Mouse (Mus musculus): ENCODE measurements around the gene Pdcd1lg2. TPM values are rescaled to one million over a fixed set of nuclear protein-coding genes. Genes with fewer than 3 reads are reported as not detected.

The Pdcd1lg2 gene
- polyA plus RNA-seq, 1 experiment from 2014 or later: not detected

DNA sequence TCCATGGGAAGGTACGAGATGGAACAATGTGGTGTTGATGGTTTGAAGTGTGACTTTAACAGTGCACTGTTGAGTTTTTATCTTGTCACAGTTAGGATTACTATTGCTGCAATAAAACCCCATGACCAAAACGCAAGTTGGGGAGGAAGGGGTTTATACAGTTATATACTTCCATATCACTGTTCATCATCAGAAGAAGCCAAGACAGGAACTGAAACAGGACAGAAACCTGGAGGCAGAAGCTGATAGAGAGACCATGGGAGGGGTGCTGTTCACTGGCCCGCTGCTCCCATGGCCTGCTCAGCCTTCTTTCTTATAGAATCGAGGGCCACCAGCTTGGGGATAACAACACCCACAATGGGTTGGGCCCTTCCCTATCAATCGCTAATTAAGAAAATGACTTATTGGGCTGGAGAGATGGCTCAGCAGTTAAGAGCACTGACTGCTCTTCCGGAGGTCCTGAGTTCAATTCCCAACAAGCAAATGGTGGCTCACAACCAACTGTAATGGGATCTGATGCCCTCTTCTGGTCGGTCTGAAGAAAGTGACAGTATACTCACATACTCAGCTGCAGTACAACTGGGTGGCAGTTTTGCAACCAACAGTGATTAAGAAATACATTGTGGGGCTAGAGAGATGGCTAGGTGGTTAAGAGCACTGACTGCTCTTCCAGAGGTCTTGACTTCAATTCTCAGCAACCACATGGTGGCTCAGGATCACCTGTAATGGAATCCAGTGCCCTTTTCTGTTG lies 53.1 kb downstream of the Pdcd1lg2 start:
- Histone ChIP-seq H3K4me2 (ENCODE audit: low read depth, low read length) (no peak overlapping the region), H3K4me1 (ENCODE audit: control insufficient read depth, insufficient read depth, low read length) (no peaks in the 10 kb centered on the region), H3K36me3 (ENCODE audit: control insufficient read depth, insufficient read depth, low read length) (no peaks in the 10 kb centered on the region), H3K9me3 (ENCODE audit: control insufficient read depth, low read length) (no peaks in the 10 kb centered on the region), H3K4me3 (ENCODE audit: low read depth, low read length) (no peak overlapping the region), H3K9ac (replicated peaks; ENCODE audit: low read depth, low read length) (no peak overlapping the region), H3K27me3 (ENCODE audit: control insufficient read depth, insufficient read depth, low read length) (no peaks in the 10 kb centered on the region), H3K27ac (ENCODE audit: low read depth, low read length) (no peak overlapping the region)
- ATAC-seq (ENCODE audit: low read depth): no peak
- 89% methylated on average over 7 of the region's 7 CpGs for WGBS

DNA sequence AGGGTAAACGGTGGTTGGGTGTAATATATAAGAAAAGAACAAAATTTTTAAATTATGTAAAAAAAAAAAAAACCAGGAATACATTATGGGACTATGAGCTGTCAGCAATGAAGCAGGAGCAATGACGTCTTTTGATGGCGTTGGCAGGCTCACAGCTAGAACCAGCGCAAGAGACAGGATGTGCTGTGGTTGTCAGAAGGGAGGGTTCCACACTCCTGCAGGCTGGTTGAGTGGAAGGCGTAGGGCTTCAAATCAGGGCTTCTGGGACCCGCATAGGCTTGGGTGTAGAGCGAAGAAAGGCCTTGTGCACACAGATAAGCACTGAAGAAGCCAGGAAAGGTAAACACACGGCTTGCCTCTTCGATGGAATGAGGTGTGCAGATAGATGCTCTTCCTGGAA lies 56.1 kb downstream of the Pdcd1lg2 start:
- WGBS: 93% methylated on average over 9 of the region's 9 CpGs
- Histone ChIP-seq H3K9me3 (ENCODE audit: control insufficient read depth, low read length) (no peaks in the 10 kb centered on the region), H3K36me3 (ENCODE audit: control insufficient read depth, insufficient read depth, low read length) (no peaks in the 10 kb centered on the region), H3K4me2 (ENCODE audit: low read depth, low read length) (no peak overlapping the region), H3K4me3 (ENCODE audit: low read depth, low read length) (no peak overlapping the region), H3K27me3 (ENCODE audit: control insufficient read depth, insufficient read depth, low read length) (no peaks in the 10 kb centered on the region), H3K4me1 (ENCODE audit: control insufficient read depth, insufficient read depth, low read length) (0 out of 2 replicates have a peak, but pooled peaks cover 3% of the 10 kb centered on the region), H3K9ac (replicated peaks; ENCODE audit: low read depth, low read length) (no peak overlapping the region), H3K27ac (ENCODE audit: low read depth, low read length) (no peak overlapping the region)
- no peak for ATAC-seq (ENCODE audit: low read depth)

DNA sequence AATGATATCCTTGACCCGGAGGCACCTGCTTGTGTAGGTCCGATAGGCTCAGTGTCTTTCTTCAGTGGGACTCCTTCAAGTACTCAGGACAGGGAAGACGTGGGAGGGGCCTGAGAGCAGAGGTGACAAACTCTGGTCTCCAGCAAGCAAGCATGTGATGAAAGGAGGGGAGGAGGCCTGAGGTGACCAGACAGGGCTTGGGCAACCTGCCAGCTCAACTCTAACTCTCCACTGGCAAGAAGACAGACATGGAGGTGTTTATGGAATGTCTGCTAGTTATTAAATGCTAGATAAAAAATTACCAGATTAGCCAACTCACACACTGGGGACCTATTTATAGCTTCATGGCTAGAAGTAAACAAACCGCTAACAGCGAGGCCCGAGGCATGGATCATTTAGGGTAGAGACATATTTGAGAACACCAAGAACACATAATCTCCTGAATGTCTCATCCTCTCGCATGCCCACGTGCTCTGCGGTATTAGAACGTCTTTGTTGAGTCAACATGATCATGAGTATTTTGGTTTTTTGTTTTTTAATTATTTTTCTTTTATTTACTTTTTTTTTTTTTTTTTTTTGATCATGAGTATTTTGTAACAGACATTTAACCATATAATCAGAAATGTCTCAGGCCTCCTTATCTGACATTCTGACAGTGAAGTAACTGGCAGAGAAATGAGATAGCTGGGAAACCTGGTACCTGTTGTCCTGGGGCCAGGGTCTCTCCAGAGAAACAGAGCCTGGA lies 58.4 kb downstream of the Pdcd1lg2 start:
- ATAC-seq (ENCODE audit: low read depth): no peak
- Histone ChIP-seq H3K27me3 (ENCODE audit: control insufficient read depth, insufficient read depth, low read length) (no peaks in the 10 kb centered on the region), H3K9ac (replicated peaks; ENCODE audit: low read depth, low read length) (no peak overlapping the region), H3K4me3 (ENCODE audit: low read depth, low read length) (no peak overlapping the region), H3K9me3 (ENCODE audit: control insufficient read depth, low read length) (no peaks in the 10 kb centered on the region), H3K36me3 (ENCODE audit: control insufficient read depth, insufficient read depth, low read length) (no peaks in the 10 kb centered on the region), H3K4me2 (ENCODE audit: low read depth, low read length) (no peak overlapping the region), H3K27ac (ENCODE audit: low read depth, low read length) (no peak overlapping the region), H3K4me1 (ENCODE audit: control insufficient read depth, insufficient read depth, low read length) (0 out of 2 replicates have a peak, but pooled peaks cover 3% of the 10 kb centered on the region)
- WGBS: 91% methylated on average over 10 of the region's 10 CpGs

DNA sequence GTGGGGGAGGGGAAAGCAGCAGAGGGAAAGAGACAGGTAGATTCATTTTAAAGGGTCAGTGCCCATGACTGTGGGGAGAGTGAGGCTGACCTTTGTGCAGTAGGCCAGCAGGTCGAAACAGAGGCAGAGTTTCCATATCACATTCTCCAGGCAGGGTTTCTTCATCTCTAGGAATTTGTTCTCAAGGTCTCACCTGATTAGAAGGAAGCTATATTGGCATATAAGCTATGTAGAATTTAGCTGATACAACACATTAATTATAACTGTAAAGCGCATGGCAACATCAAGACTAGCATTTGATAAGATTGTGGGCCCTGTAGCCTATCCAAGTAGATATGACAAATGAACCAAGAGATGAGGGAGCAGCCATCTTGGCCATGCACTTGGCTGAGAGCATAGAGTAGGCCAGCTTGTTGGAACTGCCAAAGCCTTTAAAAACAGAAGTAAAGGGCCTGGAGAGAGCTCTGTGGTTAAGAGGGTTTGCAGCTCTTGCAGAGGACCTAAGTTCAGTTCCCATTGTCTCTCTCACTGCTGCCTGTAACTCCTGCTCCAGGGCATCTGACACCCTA lies 59.1 kb downstream of the Pdcd1lg2 start:
- 94% methylated on average over 2 of the region's 2 CpGs for WGBS
- Histone ChIP-seq H3K27ac (ENCODE audit: low read depth, low read length) (no peak overlapping the region), H3K4me3 (ENCODE audit: low read depth, low read length) (no peak overlapping the region), H3K9me3 (ENCODE audit: control insufficient read depth, low read length) (no peaks in the 10 kb centered on the region), H3K9ac (replicated peaks; ENCODE audit: low read depth, low read length) (no peak overlapping the region), H3K36me3 (ENCODE audit: control insufficient read depth, insufficient read depth, low read length) (no peaks in the 10 kb centered on the region), H3K4me1 (ENCODE audit: control insufficient read depth, insufficient read depth, low read length) (0 out of 2 replicates have a peak, but pooled peaks cover 3% of the 10 kb centered on the region), H3K27me3 (ENCODE audit: control insufficient read depth, insufficient read depth, low read length) (no peaks in the 10 kb centered on the region), H3K4me2 (ENCODE audit: low read depth, low read length) (no peak overlapping the region)
- ATAC-seq (ENCODE audit: low read depth): no peak

DNA sequence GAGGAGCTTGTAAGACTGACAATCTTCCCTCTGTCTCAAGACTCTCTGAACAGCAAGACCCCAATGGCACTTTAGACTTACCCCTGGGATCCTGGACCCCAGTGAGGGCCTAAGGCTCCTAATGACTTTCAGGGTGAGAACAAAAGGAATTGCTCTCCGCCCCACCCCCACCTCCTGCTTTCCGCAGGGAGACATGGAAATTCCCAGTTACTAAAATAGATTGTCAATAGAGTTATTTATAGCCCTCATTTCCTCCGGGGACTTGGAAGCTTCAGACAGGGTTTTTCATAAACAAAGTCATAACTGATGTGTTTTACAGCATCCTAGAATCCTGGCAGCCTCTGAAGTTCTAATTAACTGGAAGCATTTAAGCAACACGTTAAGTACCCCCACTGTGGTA lies 59.9 kb downstream of the Pdcd1lg2 start:
- Histone ChIP-seq H3K4me1 (ENCODE audit: control insufficient read depth, insufficient read depth, low read length) (0 out of 2 replicates have a peak, but pooled peaks cover 3% of the 10 kb centered on the region), H3K27me3 (ENCODE audit: control insufficient read depth, insufficient read depth, low read length) (no peaks in the 10 kb centered on the region), H3K4me3 (ENCODE audit: low read depth, low read length) (no peak overlapping the region), H3K27ac (ENCODE audit: low read depth, low read length) (no peak overlapping the region), H3K4me2 (ENCODE audit: low read depth, low read length) (no peak overlapping the region), H3K9me3 (ENCODE audit: control insufficient read depth, low read length) (no peaks in the 10 kb centered on the region), H3K36me3 (ENCODE audit: control insufficient read depth, insufficient read depth, low read length) (no peaks in the 10 kb centered on the region), H3K9ac (replicated peaks; ENCODE audit: low read depth, low read length) (no peak overlapping the region)
- no peak for ATAC-seq (ENCODE audit: low read depth)
- 6% methylated on average over 4 of the region's 4 CpGs for WGBS

DNA sequence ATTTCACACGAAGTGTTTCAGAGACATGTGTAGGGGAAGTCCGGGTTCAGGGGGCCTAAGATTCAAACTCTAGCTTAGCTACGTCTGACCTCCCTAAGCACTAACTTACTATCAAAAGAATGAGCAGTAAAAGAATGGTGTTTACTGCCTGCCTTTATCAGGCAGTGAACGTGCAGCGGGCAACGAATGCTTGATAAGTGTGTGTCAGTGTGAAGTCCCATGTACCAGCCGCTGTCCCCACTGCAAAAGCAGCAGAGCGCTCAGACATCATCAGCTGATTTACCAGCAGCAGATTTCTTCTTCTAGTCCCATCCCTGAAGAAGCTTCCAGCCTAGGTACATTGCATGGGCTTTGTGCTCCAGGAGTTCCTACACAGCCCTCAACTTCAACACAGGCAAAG lies 61.7 kb downstream of the Pdcd1lg2 start:
- Histone ChIP-seq H3K27ac (ENCODE audit: low read depth, low read length) (no peak overlapping the region), H3K36me3 (ENCODE audit: control insufficient read depth, insufficient read depth, low read length) (no peaks in the 10 kb centered on the region), H3K4me1 (ENCODE audit: control insufficient read depth, insufficient read depth, low read length) (0 out of 2 replicates have a peak, but pooled peaks cover 3% of the 10 kb centered on the region), H3K9ac (replicated peaks; ENCODE audit: low read depth, low read length) (no peak overlapping the region), H3K9me3 (ENCODE audit: control insufficient read depth, low read length) (no peaks in the 10 kb centered on the region), H3K27me3 (ENCODE audit: control insufficient read depth, insufficient read depth, low read length) (no peaks in the 10 kb centered on the region), H3K4me3 (ENCODE audit: low read depth, low read length) (no peak overlapping the region), H3K4me2 (ENCODE audit: low read depth, low read length) (no peak overlapping the region)
- 73% methylated on average over 8 of the region's 8 CpGs for WGBS
- ATAC-seq (ENCODE audit: low read depth): no peak

DNA sequence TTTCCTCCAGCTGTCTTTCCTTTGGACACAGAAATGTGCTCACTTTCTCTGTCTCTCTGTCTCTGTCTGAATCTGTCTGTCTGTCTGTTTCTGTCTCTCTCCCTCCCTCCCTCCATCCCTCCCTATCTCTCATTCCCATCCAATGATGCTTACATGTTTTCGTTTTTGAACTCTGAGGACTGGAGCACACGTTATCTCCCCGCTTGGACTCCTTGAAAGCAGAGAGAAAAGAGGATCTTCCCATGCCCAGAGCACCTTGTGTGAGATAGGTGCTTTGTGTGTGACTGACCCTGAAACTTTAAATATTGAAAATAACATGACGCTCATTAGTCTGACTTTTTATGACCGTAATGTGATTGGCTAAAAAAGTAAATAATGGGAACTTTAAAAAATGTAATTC lies 62.2 kb downstream of the Pdcd1lg2 start:
- Histone ChIP-seq H3K4me1 (ENCODE audit: control insufficient read depth, insufficient read depth, low read length) (0 out of 2 replicates have a peak, but pooled peaks cover 3% of the 10 kb centered on the region), H3K27ac (ENCODE audit: low read depth, low read length) (no peak overlapping the region), H3K27me3 (ENCODE audit: control insufficient read depth, insufficient read depth, low read length) (no peaks in the 10 kb centered on the region), H3K9ac (replicated peaks; ENCODE audit: low read depth, low read length) (no peak overlapping the region), H3K9me3 (ENCODE audit: control insufficient read depth, low read length) (no peaks in the 10 kb centered on the region), H3K4me2 (ENCODE audit: low read depth, low read length) (no peak overlapping the region), H3K36me3 (ENCODE audit: control insufficient read depth, insufficient read depth, low read length) (no peaks in the 10 kb centered on the region), H3K4me3 (ENCODE audit: low read depth, low read length) (no peak overlapping the region)
- ATAC-seq (ENCODE audit: low read depth): no peak
- 93% methylated on average over 5 of the region's 5 CpGs for WGBS

DNA sequence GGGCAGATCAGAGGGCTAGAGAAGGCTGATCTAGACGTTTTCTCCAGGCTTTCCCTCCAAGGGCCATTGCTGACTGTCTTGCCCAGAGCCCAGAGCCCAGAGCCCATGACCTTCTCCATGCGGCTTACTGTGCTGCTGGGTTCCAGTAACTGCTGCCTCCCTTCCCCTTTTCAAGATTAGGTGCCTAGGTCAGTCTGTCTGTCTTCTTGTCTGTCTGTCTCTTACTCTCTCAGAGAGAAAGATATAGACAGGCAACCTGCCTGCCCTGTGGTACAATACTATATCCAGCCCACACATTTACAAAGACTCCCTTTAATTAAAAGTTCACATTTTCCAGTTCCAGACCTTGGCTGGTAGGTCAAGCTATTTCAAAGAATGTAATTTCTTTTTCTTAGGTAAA lies 64.1 kb downstream of the Pdcd1lg2 start:
- H3K4me2 ChIP-seq (ENCODE audit: low read depth, low read length): no peak overlapping the region
- no peaks in the 10 kb centered on the region for H3K9me3 ChIP-seq (ENCODE audit: control insufficient read depth, low read length)
- no peak overlapping the region for H3K4me3 ChIP-seq (ENCODE audit: low read depth, low read length)
- H3K27ac ChIP-seq (ENCODE audit: low read depth, low read length): no peak overlapping the region
- H3K27me3 ChIP-seq (ENCODE audit: control insufficient read depth, insufficient read depth, low read length): no peaks in the 10 kb centered on the region
- WGBS: 58% methylated on average over 2 of the region's 2 CpGs
- 0 out of 2 replicates have a peak, but pooled peaks cover 3% of the 10 kb centered on the region for H3K4me1 ChIP-seq (ENCODE audit: control insufficient read depth, insufficient read depth, low read length)
- no peaks in the 10 kb centered on the region for H3K36me3 ChIP-seq (ENCODE audit: control insufficient read depth, insufficient read depth, low read length)
- H3K9ac ChIP-seq (replicated peaks; ENCODE audit: low read depth, low read length): no peak overlapping the region
- ATAC-seq (ENCODE audit: low read depth): no peak

DNA sequence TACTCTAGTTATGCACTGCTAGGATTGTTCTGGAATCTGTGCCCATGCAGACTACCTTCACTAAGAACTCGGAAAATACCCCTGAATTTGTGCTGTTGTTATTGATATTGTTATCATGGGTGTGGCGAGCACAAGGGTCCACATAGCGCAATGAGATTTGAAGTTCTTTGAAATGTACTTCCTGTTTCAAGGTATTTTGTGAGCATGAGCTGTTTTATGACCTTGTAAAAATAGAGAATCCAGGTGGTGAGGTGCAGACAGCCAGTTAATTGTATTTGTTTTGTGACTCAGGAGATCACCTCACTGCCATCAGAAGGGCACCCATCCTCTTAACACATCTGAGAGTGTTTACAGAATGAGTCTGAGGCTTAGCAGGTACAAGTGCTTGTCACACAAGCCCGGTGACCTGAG lies 64.5 kb downstream of the Pdcd1lg2 start:
- Histone ChIP-seq H3K9ac (replicated peaks; ENCODE audit: low read depth, low read length) (no peak overlapping the region), H3K27me3 (ENCODE audit: control insufficient read depth, insufficient read depth, low read length) (no peaks in the 10 kb centered on the region), H3K27ac (ENCODE audit: low read depth, low read length) (no peak overlapping the region), H3K36me3 (ENCODE audit: control insufficient read depth, insufficient read depth, low read length) (no peaks in the 10 kb centered on the region), H3K4me3 (ENCODE audit: low read depth, low read length) (no peak overlapping the region), H3K9me3 (ENCODE audit: control insufficient read depth, low read length) (no peaks in the 10 kb centered on the region), H3K4me2 (ENCODE audit: low read depth, low read length) (no peak overlapping the region), H3K4me1 (ENCODE audit: control insufficient read depth, insufficient read depth, low read length) (0 out of 2 replicates have a peak, but pooled peaks cover 3% of the 10 kb centered on the region)
- 94% methylated on average over 4 of the region's 4 CpGs for WGBS
- no peak for ATAC-seq (ENCODE audit: low read depth)
